ENCODE assay signal across 17 mouse cellular contexts in genomic region chr13:17891545-17891944, GRCm38 (mm10). TPM values are rescaled to one million over a fixed set of nuclear protein-coding genes. Genes with fewer than 3 reads are reported as not detected.
DNase-seq lines count a peak whose midpoint lies in the region; ATAC-seq lines count a peak whose summit lies in the region.
"Had no signal": no experiment of that assay in that cellular context is flagged by ENCODE, and none has a peak within 500 bp of the region (broad histone marks: within the 10 kb centered on the region; RNA-seq: fewer than 3 reads in every experiment).

No protein-coding gene starts in this region.

- ATAC-seq in inflammation-experienced regulatory T-cells, adult 6 months = no peak
- ATAC-seq: forebrain, embryonic 13.5 days; hindbrain, embryonic 16.5 days; intestine, embryonic 16.5 days; midbrain, embryonic 16.5 days had no signal

- DNase-seq in frontal cortex, postnatal 36 days (ENCODE audit: low spot score in 2 of 2) = peak; percentile 33 to 50
- DNase-seq in frontal cortex, postnatal 25 days (ENCODE audit: low spot score in 2 of 2) = no peak
- DNase-seq in right cerebral cortex, adult 18-20 months = peak; percentile 50
- DNase-seq in right cerebral cortex, postnatal 4 days = no peak
- peak; percentile 12 to 32 for DNase-seq in left cerebral cortex, adult 8-10 months (ENCODE audit: low spot score in 2 of 2)
- no peak for DNase-seq in urinary bladder, adult 18-20 months (ENCODE audit: low spot score in 2 of 2)
- DNase-seq: adrenal gland, postnatal 25 days; cerebellum, adult 2 months; cerebellum, postnatal 25 days; kidney, adult 8-10 months; kidney, postnatal 4 days; thymus, postnatal 14 days had no signal

RNA-seq across cellular contexts. Expression of gene Rala, which starts 52.5 kb away (rescaled TPM):
- 10 to 100 TPM; 54.4 to 58.9 (median 56.5) TPM for total RNA-seq in left cerebral cortex, adult 8-10 months (2022)
- 1 to 10 TPM; 3.5 to 6.8 (median 4.0) TPM for polyA plus RNA-seq in inflammation-experienced regulatory T-cells, adult 6 months (2017; shearing (Covaris generic))

Comparison
In these comparisons a context has a peak if more than half of its experiments do, and no peak if none do; other contexts are left out.
1. DNase-seq: peak in frontal cortex, postnatal 36 days (2 of 2), right cerebral cortex, adult 18-20 months (single experiment) and left cerebral cortex, adult 8-10 months (2 of 2); none in frontal cortex, postnatal 25 days (0 of 2), right cerebral cortex, postnatal 4 days (single experiment) and urinary bladder, adult 18-20 months (0 of 2).